Mouse (Mus musculus): ENCODE results near the gene Tuba1b.

DNA sequence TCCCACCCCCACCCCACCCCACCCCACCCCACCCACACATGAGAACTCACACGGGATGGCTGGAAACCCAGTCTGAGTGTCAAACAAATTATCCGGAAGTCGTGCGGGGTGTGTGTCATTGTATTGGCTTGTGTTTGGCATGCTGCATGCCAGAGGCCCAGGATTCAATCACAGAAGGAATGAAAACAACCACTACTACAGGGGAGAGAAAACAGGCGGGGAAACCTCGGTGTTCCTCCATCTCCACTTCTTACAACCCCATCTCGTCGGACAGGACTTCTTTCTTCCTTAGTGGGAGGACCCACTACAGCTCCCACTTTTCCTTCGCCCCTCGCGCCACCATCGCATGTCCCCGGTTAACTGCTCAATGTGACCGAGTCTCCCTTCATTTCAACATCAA, 17.3 kb downstream of the Tuba1b start:
- TF ChIP-seq EP300 (IDR thresholded peaks at IDR 0.05; ENCODE audit: low read depth), result no peak
- no peak for TF ChIP-seq CTCF (IDR thresholded peaks at IDR 0.05; ENCODE audit: low read depth)
